Mouse (Mus musculus) brain, embryonic 14.5 days (tissue): ENCODE data around the gene Csn1s2a.

ENCODE experiments used
- CTCF ChIP-seq: fragments of 200-500 bp; IDR thresholded peaks from 2 replicates; pipeline ENCODE4 v1.5.1; 2012; ENCODE audit warnings: inconsistent platforms, mild to moderate bottlenecking, moderate library complexity, borderline replicate concordance; ENCODE audit not compliant: insufficient read depth, insufficient read length; ENCODE audit errors: extremely low read depth
- POLR2A ChIP-seq: fragments of 200-500 bp; IDR thresholded peaks from 2 replicates; pipeline ENCODE4 v1.6.1; 2012; ENCODE audit warnings: mild to moderate bottlenecking, inconsistent platforms, borderline replicate concordance; ENCODE audit not compliant: poor library complexity, insufficient read depth, insufficient read length, severe bottlenecking; ENCODE audit errors: extremely low read depth

GRCm38 (mm10) chr5:87753471-87753870 is 20.9 kb upstream of the Csn1s2a start:
- TF ChIP-seq CTCF (no peak), POLR2A (no peak)
